Mouse (Mus musculus) kidney, adult 8-10 months (tissue): ENCODE measurements at regions not wholly inside any gene's neighbourhood (a gene's known extent, or its start where the extent isn't known, plus 50 kb on each side); places are given as distances from the start of the nearest gene placed in this dataset.

Experiments
- DNase-seq, 2 experiments: peaks; one replicate each; pipeline ENCODE4 v3.0.0; 2022

GRCm38 (mm10) chr10:98311403-98311802, 584.8 kb upstream of the C030005K15Rik start:
- DNase-seq: no peak

- no peak for DNase-seq
Measured at GRCm38 (mm10) chr10:98318416-98318815, 591.9 kb upstream of the C030005K15Rik start.

- DNase-seq: no peak
Measured at GRCm38 (mm10) chr10:98323846-98324245, 590.4 kb upstream of the Atp2b1 start.

GRCm38 (mm10) chr10:98324591-98324990, 589.6 kb upstream of the Atp2b1 start:
- no peak for DNase-seq

GRCm38 (mm10) chr10:98325720-98326119, 588.5 kb upstream of the Atp2b1 start:
- no peak for DNase-seq

GRCm38 (mm10) chr10:98332682-98333081, 581.5 kb upstream of the Atp2b1 start:
- no peak for DNase-seq

- no peak for DNase-seq
Measured at GRCm38 (mm10) chr10:98333411-98334067, 580.7 kb upstream of the Atp2b1 start.

GRCm38 (mm10) chr10:98343827-98344226, 570.4 kb upstream of the Atp2b1 start:
- DNase-seq: no peak

GRCm38 (mm10) chr10:98349466-98349865, 564.7 kb upstream of the Atp2b1 start:
- peak; percentile 9 to 23 for DNase-seq

- no peak for DNase-seq
Measured at GRCm38 (mm10) chr10:98350318-98350926, 563.8 kb upstream of the Atp2b1 start.

GRCm38 (mm10) chr10:98352061-98352460, 562.1 kb upstream of the Atp2b1 start:
- DNase-seq: no peak

- DNase-seq: no peak
Measured at GRCm38 (mm10) chr10:98354486-98354885, 559.7 kb upstream of the Atp2b1 start.

GRCm38 (mm10) chr10:98364604-98365003, 549.6 kb upstream of the Atp2b1 start:
- no peak for DNase-seq

- DNase-seq: no peak
Measured at GRCm38 (mm10) chr10:98372561-98372960, 541.6 kb upstream of the Atp2b1 start.

- no peak for DNase-seq
Measured at GRCm38 (mm10) chr10:98373314-98373713, 540.9 kb upstream of the Atp2b1 start.

GRCm38 (mm10) chr10:98374684-98375083, 539.5 kb upstream of the Atp2b1 start:
- no peak for DNase-seq

- DNase-seq: no peak
Measured at GRCm38 (mm10) chr10:98388543-98388942, 525.7 kb upstream of the Atp2b1 start.

GRCm38 (mm10) chr10:98399864-98400263, 514.3 kb upstream of the Atp2b1 start:
- no peak for DNase-seq

GRCm38 (mm10) chr10:98417807-98418743, 496.1 kb upstream of the Atp2b1 start:
- DNase-seq: no peak

GRCm38 (mm10) chr10:98424450-98424849, 489.8 kb upstream of the Atp2b1 start:
- DNase-seq: no peak

- DNase-seq: no peak
Measured at GRCm38 (mm10) chr10:98434974-98435373, 479.2 kb upstream of the Atp2b1 start.

- no peak for DNase-seq
Measured at GRCm38 (mm10) chr10:98461538-98461937, 452.7 kb upstream of the Atp2b1 start.

- DNase-seq: no peak
Measured at GRCm38 (mm10) chr10:98474581-98474980, 439.6 kb upstream of the Atp2b1 start.
